Mouse (Mus musculus): ENCODE measurements at regions not wholly inside any gene's neighbourhood (a gene's known extent, or its start where the extent isn't known, plus 50 kb on each side); places are given as distances from the start of the nearest gene placed in this dataset.

DNA sequence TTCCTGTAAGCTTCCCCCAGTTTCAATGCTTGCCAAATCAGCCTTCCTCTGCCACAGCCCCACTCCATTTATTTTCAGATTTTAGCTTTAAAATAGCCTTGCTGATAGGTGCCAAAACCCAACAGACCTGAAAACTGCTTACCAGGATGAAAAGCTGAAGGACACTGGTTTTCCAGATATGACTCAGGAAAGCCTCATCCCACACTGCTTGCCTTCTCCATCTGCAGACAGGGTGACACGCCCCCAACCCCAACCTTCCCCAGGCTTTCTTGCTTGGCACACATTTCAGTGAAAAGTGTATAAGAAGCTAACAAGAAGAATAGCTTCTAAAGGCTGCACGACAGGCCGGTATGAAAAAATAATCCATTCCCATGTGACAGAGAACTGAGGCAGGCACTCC, 425.3 kb downstream of the Fut8 start:
- ATAC-seq (ENCODE audit: low FRiP score) (no peak), DNase-seq (ENCODE audit: low spot score) (no peak)
- H3K4me3 ChIP-seq (ENCODE audit: low read depth, low read length) = no peak overlapping the region

DNA sequence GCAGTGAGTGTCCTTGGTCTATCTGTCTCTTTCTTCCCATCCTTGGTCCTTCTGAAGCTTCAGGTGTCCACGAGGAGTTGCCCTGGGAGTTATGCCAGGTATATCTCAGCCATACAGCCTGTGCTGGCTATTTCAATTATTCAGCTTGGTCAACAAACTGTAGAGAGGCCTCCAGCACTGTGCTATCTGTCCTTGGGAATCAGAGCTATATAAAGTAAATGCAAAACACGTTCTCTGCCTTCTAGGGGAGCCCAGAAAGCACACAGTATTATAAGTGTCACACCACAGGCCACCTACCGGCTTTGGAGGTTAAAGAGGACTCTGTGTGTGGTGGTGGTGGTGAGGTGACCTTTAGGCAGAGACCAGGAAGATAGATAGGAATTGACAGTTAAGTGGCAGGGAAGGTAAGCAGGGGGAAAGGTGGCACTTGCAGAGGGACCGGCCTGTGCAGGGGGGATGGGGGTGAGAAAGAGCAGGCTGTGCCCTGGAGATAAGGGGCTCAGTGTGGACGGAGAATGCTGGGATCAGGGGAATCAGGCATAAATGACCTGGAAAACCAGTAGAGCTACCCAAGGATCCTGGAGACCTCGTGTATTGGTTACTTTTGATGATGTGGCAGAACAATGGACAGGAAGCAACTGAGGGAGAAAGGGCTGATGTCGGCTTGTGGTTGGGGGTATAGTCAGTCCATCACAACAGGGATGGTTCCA, 425.9 kb downstream of the Fut8 start:
- Histone ChIP-seq H3K27me3 (ENCODE audit: insufficient read depth, low read length) (no peaks in the 10 kb centered on the region), H3K9me3 (ENCODE audit: low read length) (no peaks in the 10 kb centered on the region), H3K4me3 (ENCODE audit: low read depth, low read length) (no peak overlapping the region), H3K4me2 (ENCODE audit: low read depth, low read length, poor library complexity, severe bottlenecking) (no peak overlapping the region), H3K4me1 (ENCODE audit: insufficient read depth, low read length) (0 out of 2 replicates have a peak, but pooled peaks cover 3% of the 10 kb centered on the region), H3K27ac (ENCODE audit: low read depth, low read length) (no peak overlapping the region), H3K9ac (replicated peaks; ENCODE audit: low read length, poor library complexity, severe bottlenecking) (no peak overlapping the region), H3K36me3 (ENCODE audit: insufficient read depth, low read length) (no peaks in the 10 kb centered on the region)
- 65% methylated on average over 7 of the region's 7 CpGs for WGBS
- TF ChIP-seq CTCF (IDR thresholded peaks at IDR 0.05) = no peak
- ATAC-seq (ENCODE audit: low FRiP score) (no peak), DNase-seq (ENCODE audit: low spot score) (no peak)

More for the DNA sequence above, 425.3 kb downstream of the Fut8 start:
- TF ChIP-seq CTCF (IDR thresholded peaks at IDR 0.05) = no peak
- 62% methylated on average over 3 of the region's 3 CpGs for WGBS
- Histone ChIP-seq H3K4me2 (ENCODE audit: low read depth, low read length, poor library complexity, severe bottlenecking) (no peak overlapping the region), H3K27me3 (ENCODE audit: insufficient read depth, low read length) (no peaks in the 10 kb centered on the region), H3K4me1 (ENCODE audit: insufficient read depth, low read length) (0 out of 2 replicates have a peak, but pooled peaks cover 3% of the 10 kb centered on the region), H3K9me3 (ENCODE audit: low read length) (no peaks in the 10 kb centered on the region), H3K36me3 (ENCODE audit: insufficient read depth, low read length) (no peaks in the 10 kb centered on the region), H3K27ac (ENCODE audit: low read depth, low read length) (no peak overlapping the region), H3K9ac (replicated peaks; ENCODE audit: low read length, poor library complexity, severe bottlenecking) (no peak overlapping the region)

DNA sequence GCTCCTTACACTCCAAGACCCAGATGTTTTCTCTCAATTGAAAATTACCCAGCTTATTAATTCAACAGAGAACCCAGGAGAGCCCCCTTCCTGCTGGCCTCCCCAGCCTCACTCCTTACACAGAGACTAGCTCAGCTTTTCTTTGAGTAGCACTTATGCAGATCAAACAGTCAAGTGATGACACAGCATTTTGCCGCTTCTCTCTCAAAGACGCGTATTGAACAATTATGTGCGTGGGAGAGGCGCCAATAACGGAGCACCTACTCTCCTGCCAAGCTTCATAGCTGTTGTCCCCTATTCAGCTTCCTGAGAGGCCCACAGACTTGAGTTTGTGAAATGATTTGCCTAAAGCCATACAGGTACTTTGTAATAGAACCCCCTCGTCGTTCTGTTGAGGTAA, 428.5 kb downstream of the Fut8 start:
- DNase-seq (ENCODE audit: low spot score) (no peak), ATAC-seq (ENCODE audit: low FRiP score) (no peak)
- 72% methylated on average over 8 of the region's 8 CpGs for WGBS

DNA sequence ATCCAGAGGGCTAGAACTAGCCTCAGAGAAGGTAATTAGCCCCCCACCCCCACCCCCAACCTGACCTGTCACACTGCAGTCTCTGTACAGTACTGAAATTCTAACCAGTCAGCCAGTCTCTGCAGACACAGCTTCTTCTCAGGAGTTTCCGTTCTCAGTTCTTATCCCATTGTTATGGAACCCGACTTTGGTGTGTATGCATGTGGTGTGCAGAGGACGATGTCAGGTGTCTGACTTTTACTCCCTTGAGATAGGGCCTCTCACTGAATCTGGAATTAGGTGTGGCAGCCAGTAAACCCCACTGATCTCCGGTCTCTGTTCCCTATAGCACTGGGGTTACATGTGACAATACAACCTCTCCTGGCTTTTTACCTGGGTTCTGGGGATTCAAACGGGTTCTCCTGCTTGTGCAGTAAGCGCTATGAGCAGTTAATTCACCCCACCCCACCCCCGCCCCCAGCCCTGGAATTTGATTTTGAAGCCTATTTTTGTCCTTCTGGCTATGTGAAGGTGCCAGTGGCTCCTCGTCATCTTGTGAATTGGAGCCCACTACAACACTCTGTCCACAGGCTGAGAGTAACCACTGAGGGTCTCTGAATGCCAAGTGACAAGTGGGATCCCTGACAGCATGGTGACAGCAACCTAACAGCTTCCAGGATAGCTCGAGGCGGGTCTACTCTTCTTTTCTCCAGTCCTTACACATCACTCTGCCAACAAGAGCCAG, 429.4 kb downstream of the Fut8 start:
- no peak overlapping the region for H3K4me2 ChIP-seq (ENCODE audit: low read depth, low read length, poor library complexity, severe bottlenecking)
- H3K36me3 ChIP-seq (ENCODE audit: insufficient read depth, low read length) = no peaks in the 10 kb centered on the region
- no peaks in the 10 kb centered on the region for H3K27me3 ChIP-seq (ENCODE audit: insufficient read depth, low read length)
- H3K27ac ChIP-seq (ENCODE audit: low read depth, low read length) = no peak overlapping the region
- TF ChIP-seq CTCF (IDR thresholded peaks at IDR 0.05) = no peak
- ATAC-seq (ENCODE audit: low FRiP score) (no peak), DNase-seq (ENCODE audit: low spot score) (no peak)
- H3K4me3 ChIP-seq (ENCODE audit: low read depth, low read length) = no peak overlapping the region
- no peaks in the 10 kb centered on the region for H3K9me3 ChIP-seq (ENCODE audit: low read length)
- 0 out of 2 replicates have a peak, but pooled peaks cover 6% of the 10 kb centered on the region for H3K4me1 ChIP-seq (ENCODE audit: insufficient read depth, low read length)
- H3K9ac ChIP-seq (replicated peaks; ENCODE audit: low read length, poor library complexity, severe bottlenecking) = no peak overlapping the region
- WGBS = 73% methylated on average over 10 of the region's 10 CpGs

More for the DNA sequence above, 428.5 kb downstream of the Fut8 start:
- Histone ChIP-seq H3K9me3 (ENCODE audit: low read length) (no peaks in the 10 kb centered on the region), H3K4me2 (ENCODE audit: low read depth, low read length, poor library complexity, severe bottlenecking) (no peak overlapping the region), H3K27ac (ENCODE audit: low read depth, low read length) (no peak overlapping the region), H3K27me3 (ENCODE audit: insufficient read depth, low read length) (no peaks in the 10 kb centered on the region), H3K4me3 (ENCODE audit: low read depth, low read length) (no peak overlapping the region), H3K4me1 (ENCODE audit: insufficient read depth, low read length) (0 out of 2 replicates have a peak, but pooled peaks cover 6% of the 10 kb centered on the region), H3K9ac (replicated peaks; ENCODE audit: low read length, poor library complexity, severe bottlenecking) (no peak overlapping the region), H3K36me3 (ENCODE audit: insufficient read depth, low read length) (no peaks in the 10 kb centered on the region)
- TF ChIP-seq CTCF (IDR thresholded peaks at IDR 0.05) = no peak

DNA sequence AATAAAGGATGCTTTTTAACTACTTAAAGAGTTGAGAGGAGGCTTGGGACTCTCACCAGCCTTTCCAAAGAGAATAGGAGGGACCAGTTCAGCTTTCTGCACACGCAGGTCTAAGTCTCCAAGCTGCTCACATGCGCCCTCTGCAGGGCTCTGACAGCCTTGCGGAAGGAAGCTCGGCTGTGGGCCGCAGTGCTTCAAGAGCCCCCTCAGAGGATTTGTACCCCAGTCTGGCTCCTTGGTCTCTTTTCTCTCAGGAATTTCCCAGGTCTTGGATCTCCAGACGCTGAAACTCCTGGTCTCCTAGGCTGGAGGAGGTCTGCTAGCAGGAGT, 429.9 kb downstream of the Fut8 start:
- Histone ChIP-seq H3K4me1 (ENCODE audit: insufficient read depth, low read length) (0 out of 2 replicates have a peak, but pooled peaks cover 6% of the 10 kb centered on the region), H3K4me3 (ENCODE audit: low read depth, low read length) (no peak overlapping the region), H3K9ac (replicated peaks; ENCODE audit: low read length, poor library complexity, severe bottlenecking) (no peak overlapping the region), H3K36me3 (ENCODE audit: insufficient read depth, low read length) (no peaks in the 10 kb centered on the region), H3K4me2 (ENCODE audit: low read depth, low read length, poor library complexity, severe bottlenecking) (no peak overlapping the region), H3K27ac (ENCODE audit: low read depth, low read length) (no peak overlapping the region), H3K27me3 (ENCODE audit: insufficient read depth, low read length) (no peaks in the 10 kb centered on the region), H3K9me3 (ENCODE audit: low read length) (no peaks in the 10 kb centered on the region)
- ATAC-seq (ENCODE audit: low FRiP score) = peak; percentile 62; the same call in 1 of the 2 replicates
- peak; percentile 90 for DNase-seq (ENCODE audit: low spot score)
- WGBS = 6% methylated on average over 6 of the region's 6 CpGs
- peak; percentile 85 for TF ChIP-seq CTCF (IDR thresholded peaks at IDR 0.05)

DNA sequence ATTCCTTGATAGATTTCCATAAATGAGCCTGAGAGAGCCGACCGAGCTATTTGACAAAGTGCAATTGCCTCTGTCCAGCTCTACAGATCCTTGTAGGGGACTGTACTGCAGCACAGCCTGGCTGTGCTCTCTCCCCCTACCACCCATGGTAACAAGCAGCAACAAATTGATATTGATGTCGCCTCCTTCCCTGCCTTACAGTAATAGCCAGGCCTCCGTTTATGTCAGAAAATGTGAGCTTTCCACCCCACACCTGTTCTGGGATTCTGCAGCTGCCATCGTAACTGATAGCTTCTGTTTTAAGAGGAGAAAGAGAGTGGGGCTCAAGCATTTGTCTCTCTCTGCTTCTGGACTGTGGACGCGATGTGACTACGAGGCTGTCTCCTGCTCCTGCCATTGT, 432.6 kb downstream of the Fut8 start:
- DNase-seq (ENCODE audit: low spot score) (no peak), ATAC-seq (ENCODE audit: low FRiP score) (no peak)
- Histone ChIP-seq H3K27me3 (ENCODE audit: insufficient read depth, low read length) (no peaks in the 10 kb centered on the region), H3K27ac (ENCODE audit: low read depth, low read length) (no peak overlapping the region), H3K36me3 (ENCODE audit: insufficient read depth, low read length) (no peaks in the 10 kb centered on the region), H3K4me1 (ENCODE audit: insufficient read depth, low read length) (0 out of 2 replicates have a peak, but pooled peaks cover 6% of the 10 kb centered on the region), H3K9ac (replicated peaks; ENCODE audit: low read length, poor library complexity, severe bottlenecking) (no peak overlapping the region), H3K4me2 (ENCODE audit: low read depth, low read length, poor library complexity, severe bottlenecking) (no peak overlapping the region), H3K4me3 (ENCODE audit: low read depth, low read length) (no peak overlapping the region), H3K9me3 (ENCODE audit: low read length) (no peaks in the 10 kb centered on the region)
- WGBS = 60% methylated on average over 8 of the region's 8 CpGs
- TF ChIP-seq CTCF (IDR thresholded peaks at IDR 0.05) = no peak
